Comparison of ENCODE assay signal across 28 mouse cellular contexts in the genomic region with DNA sequence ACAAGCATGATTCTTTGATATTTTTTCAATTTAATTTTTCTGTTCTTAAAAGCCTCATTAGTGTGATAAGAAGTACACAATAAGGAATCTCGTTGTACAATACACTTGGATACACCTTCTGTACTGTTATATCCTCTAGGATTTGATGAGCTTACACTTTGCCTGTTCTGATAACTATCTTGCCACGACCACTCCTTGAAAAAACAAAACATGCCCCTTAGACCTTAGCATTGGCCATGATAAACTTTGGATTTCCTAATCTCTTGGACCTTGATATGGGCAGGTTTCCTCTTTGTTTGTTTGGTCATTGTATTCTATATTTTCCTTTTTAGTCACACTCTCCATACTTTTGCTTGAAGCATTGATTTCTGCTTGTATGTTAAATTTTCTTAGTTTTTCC.
"Had no signal": no experiment of that assay in that cellular context is flagged by ENCODE, and none has a peak within 500 bp of the region (broad histone marks: within the 10 kb centered on the region; RNA-seq: fewer than 3 reads in every experiment).

No protein-coding gene starts in this region.

- H3K4me3 ChIP-seq: left cerebral cortex, adult 2 months; limb, embryonic 10.5 days; limb, embryonic 12.5 days; limb, embryonic 13.5 days; limb, embryonic 15.5 days; liver, embryonic 12.5 days; liver, embryonic 13.5 days; liver, embryonic 15.5 days; lung, embryonic 15.5 days; megakaryocyte, embryonic 14.5 days; midbrain, embryonic 10.5 days; midbrain, embryonic 12.5 days; midbrain, embryonic 13.5 days; midbrain, embryonic 15.5 days; myocyte; neural tube, embryonic 12.5 days had no signal

- H3K27me3 ChIP-seq: limb, embryonic 12.5 days; limb, embryonic 13.5 days; limb, embryonic 15.5 days; liver, embryonic 12.5 days; liver, embryonic 13.5 days; liver, embryonic 15.5 days; lung, embryonic 15.5 days; megakaryocyte, embryonic 14.5 days; midbrain, embryonic 12.5 days; midbrain, embryonic 13.5 days; midbrain, embryonic 15.5 days; neural tube, embryonic 12.5 days had no signal

- H3K9ac ChIP-seq: limb, embryonic 12.5 days; limb, embryonic 13.5 days; limb, embryonic 15.5 days; liver, embryonic 12.5 days; liver, embryonic 13.5 days; liver, embryonic 14.5 days; liver, embryonic 15.5 days; liver, postnatal 0 days; lung, embryonic 14.5 days; lung, embryonic 15.5 days; midbrain, embryonic 12.5 days; midbrain, embryonic 13.5 days; midbrain, embryonic 15.5 days; neural tube, embryonic 12.5 days had no signal

- H3K27ac ChIP-seq: left cerebral cortex, adult 2 months; limb, embryonic 10.5 days; limb, embryonic 12.5 days; limb, embryonic 13.5 days; limb, embryonic 15.5 days; liver, embryonic 12.5 days; liver, embryonic 13.5 days; liver, embryonic 14.5 days; liver, embryonic 15.5 days; lung, embryonic 15.5 days; macrophage; midbrain, embryonic 10.5 days; midbrain, embryonic 12.5 days; midbrain, embryonic 13.5 days; midbrain, embryonic 15.5 days; neural tube, embryonic 12.5 days had no signal

- H3K36me3 ChIP-seq: limb, embryonic 10.5 days; limb, embryonic 12.5 days; limb, embryonic 13.5 days; limb, embryonic 15.5 days; liver, embryonic 12.5 days; liver, embryonic 13.5 days; liver, embryonic 15.5 days; lung, embryonic 15.5 days; midbrain, embryonic 10.5 days; midbrain, embryonic 12.5 days; midbrain, embryonic 13.5 days; midbrain, embryonic 15.5 days; neural tube, embryonic 12.5 days had no signal

- DNase-seq: left cerebral cortex, postnatal 4 days; liver, embryonic 13.5 days; liver, postnatal 0 days; lung, adult 18-20 months; lung, adult 2 months; lung, embryonic 14.5 days; lung, postnatal 10 days; lung, postnatal 14 days; lung, postnatal 36 days; lung, postnatal 4 days; midbrain, embryonic 14.5 days had no signal

- H3K4me1 ChIP-seq: limb, embryonic 10.5 days; limb, embryonic 12.5 days; limb, embryonic 13.5 days; limb, embryonic 15.5 days; liver, embryonic 12.5 days; liver, embryonic 13.5 days; liver, embryonic 15.5 days; lung, embryonic 15.5 days; midbrain, embryonic 12.5 days; midbrain, embryonic 13.5 days; midbrain, embryonic 15.5 days; neural tube, embryonic 12.5 days had no signal
